Mouse (Mus musculus): ENCODE results near the gene Naa35.

DNA sequence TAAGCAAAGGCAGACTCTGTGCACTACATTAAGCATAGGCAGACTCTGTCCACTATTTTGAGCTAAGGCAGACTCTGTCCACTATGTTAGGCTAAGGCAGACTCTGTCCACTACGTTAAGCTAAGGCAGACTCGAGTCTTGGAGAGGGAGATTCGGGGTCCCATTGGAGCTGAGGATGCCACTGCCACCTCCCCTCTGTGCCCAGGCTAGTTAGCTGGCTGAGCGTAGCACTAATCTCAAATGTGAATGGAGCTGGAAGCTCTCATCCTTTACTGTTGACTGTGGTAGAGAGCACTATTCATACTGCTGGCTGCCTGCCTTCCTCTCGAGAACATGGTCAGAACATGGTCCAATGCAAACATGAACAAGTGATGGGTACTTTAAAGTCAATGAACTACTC, 46.4 kb upstream of the Naa35 start:
- TF ChIP-seq POLR2A (IDR thresholded peaks at IDR 0.05; ENCODE audit: extremely low read depth, insufficient read depth, low read length): no peak
- TF ChIP-seq CTCF (IDR thresholded peaks at IDR 0.05; ENCODE audit: extremely low read depth, insufficient read depth, low read length): no peak
